Mouse (Mus musculus) C2C12 (cell line): ENCODE results near the gene Gm38655. TPM values are rescaled to one million over a fixed set of nuclear protein-coding genes. Genes with fewer than 3 reads are reported as not detected.

ENCODE experiments used
- H3K27me3 ChIP-seq: one replicate; pipeline ENCODE4 v1.6.1; 2011; ENCODE audit not compliant: control insufficient read depth, insufficient read depth, insufficient read length
- H3K36me3 ChIP-seq: one replicate; pipeline ENCODE4 v1.6.1; 2011; ENCODE audit not compliant: control insufficient read depth, insufficient read depth
- H3K4me3 ChIP-seq: one replicate; pipeline ENCODE4 v1.5.1; 2011; ENCODE audit warnings: mild to moderate bottlenecking, control low read depth; ENCODE audit not compliant: poor library complexity, insufficient read depth, severe bottlenecking
- H3K79me2 ChIP-seq: one replicate; pipeline ENCODE4 v1.6.1; 2011; ENCODE audit not compliant: control insufficient read depth, insufficient read depth
- H3K79me3 ChIP-seq: one replicate; pipeline ENCODE4 v1.6.1; 2011; ENCODE audit warnings: low read depth, control low read depth
- H3ac ChIP-seq: one replicate; pipeline ENCODE3; 2011; ENCODE audit warnings: low read depth; ENCODE audit not compliant: control insufficient read depth, insufficient read length
- CEBPB ChIP-seq: IDR thresholded peaks from one replicate; pipeline ENCODE4 v1.6.1; 2011; ENCODE audit warnings: low read depth, mild to moderate bottlenecking, control low read depth, moderate library complexity
- CTCF ChIP-seq: IDR thresholded peaks from one replicate; pipeline ENCODE4 v1.5.1; 2011; ENCODE audit not compliant: control insufficient read depth, insufficient read depth, insufficient read length
- FOSL1 ChIP-seq: IDR thresholded peaks from one replicate; pipeline ENCODE4 v1.8.0; 2011; ENCODE audit warnings: mild to moderate bottlenecking, low read length; ENCODE audit not compliant: poor library complexity, insufficient read depth, severe bottlenecking
- MAX ChIP-seq: IDR thresholded peaks from one replicate; pipeline ENCODE4 v1.6.1; 2011; ENCODE audit warnings: mild to moderate bottlenecking, control low read depth
- MYOD1 ChIP-seq: IDR thresholded peaks from one replicate; pipeline ENCODE4 v1.6.1; 2011; ENCODE audit warnings: low read depth; ENCODE audit not compliant: control insufficient read depth, insufficient read length
- MYOG ChIP-seq: IDR thresholded peaks from one replicate; pipeline ENCODE4 v1.6.1; 2011; ENCODE audit not compliant: control insufficient read depth, insufficient read length; ENCODE audit errors: extremely low read depth
- USF1 ChIP-seq: IDR thresholded peaks from one replicate; pipeline ENCODE4 v1.6.1; 2011; ENCODE audit warnings: low read depth, mild to moderate bottlenecking, control low read depth, moderate library complexity
- polyA plus RNA-seq: library from polyadenylated mRNA; unstranded; fragments of >200 nt; fragmentation: generic; extraction: Trizol; gene quantifications from one replicate; pipeline ENCODE4 v1.2.1, GENCODE M21; 2012; ENCODE audit warnings: missing spikeins

Gene Gm38655
- polyA plus RNA-seq, 1 experiment, result not detected

DNA sequence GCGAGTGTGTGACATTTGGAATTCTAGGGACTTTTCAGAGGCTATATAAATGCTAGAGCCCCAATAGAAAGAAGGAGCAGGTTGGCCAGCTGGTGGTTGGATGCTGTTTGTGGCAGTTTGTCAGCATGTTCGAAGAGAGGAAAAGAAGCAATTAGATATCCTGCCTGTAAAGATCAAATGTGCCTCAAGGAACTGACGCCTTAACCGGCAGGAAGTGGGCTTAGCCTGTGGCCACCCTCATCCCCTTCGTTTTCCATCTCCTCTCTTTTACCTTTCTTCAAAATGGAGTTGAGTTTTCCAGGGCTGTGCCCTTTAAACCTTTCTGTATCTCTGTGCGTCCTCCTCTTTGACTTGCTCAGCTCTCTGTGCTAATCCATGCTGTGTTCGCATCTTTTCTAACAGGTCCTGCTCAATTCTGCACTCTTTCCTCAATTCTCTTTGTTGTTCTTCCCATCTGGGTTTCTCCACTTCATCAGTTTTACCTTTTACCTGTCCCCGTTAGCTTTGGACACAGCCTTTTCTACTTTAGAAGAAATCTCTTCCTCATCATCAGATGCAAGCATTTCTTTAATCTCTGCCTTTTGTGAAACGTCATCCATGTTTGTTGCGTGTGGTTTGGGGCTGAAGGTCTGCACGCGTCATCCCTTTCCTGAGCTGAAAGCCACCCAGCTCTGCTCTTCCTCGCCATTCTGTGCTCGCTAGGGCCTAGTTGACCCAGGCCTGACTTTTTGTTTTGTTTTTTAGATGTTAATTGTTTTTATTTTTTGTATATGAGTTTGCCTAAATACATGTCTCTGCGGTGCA lies 44.4 kb upstream of the Gm38655 start:
- TF ChIP-seq FOSL1, result no peak
- TF ChIP-seq CEBPB, result no peak
- no peak for TF ChIP-seq MYOG
- no peak for TF ChIP-seq USF1
- no peak for TF ChIP-seq MAX
- TF ChIP-seq MYOD1, result no peak
- TF ChIP-seq CTCF, result no peak
- H3ac ChIP-seq, result no peak overlapping the region
- no peaks in the 10 kb centered on the region for H3K79me3 ChIP-seq
- H3K79me2 ChIP-seq, result no peaks in the 10 kb centered on the region
- no peaks in the 10 kb centered on the region for H3K27me3 ChIP-seq
- peaks cover 12% of the 10 kb centered on the region for H3K36me3 ChIP-seq
- H3K4me3 ChIP-seq, result no peak overlapping the region

DNA sequence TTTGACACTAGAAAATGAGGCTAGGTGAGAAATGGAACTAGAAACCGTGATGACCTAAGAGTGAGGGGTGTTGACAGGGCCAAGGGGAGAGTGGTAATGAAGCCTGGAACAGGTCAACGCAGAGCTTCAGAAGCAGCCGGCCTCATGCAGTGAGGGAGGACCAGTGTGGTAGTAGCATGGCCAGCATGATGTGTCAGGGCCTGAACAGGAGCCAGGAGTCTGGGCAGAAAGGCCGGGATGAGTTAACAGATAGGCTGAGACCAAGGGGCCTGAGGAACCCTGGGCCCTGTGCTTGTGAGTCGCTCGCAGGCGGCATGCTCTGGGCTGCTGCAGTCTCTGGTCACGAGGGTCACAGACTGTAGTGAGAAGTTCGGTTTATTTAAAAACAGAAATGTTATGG lies 43.7 kb upstream of the Gm38655 start:
- TF ChIP-seq MYOD1 (no peak), MYOG (no peak), CEBPB (no peak), MAX (no peak), USF1 (no peak), FOSL1 (no peak), CTCF (no peak)
- Histone ChIP-seq H3K79me2 (no peaks in the 10 kb centered on the region), H3K36me3 (peaks cover 19% of the 10 kb centered on the region), H3K27me3 (no peaks in the 10 kb centered on the region), H3K79me3 (no peaks in the 10 kb centered on the region), H3ac (no peak overlapping the region), H3K4me3 (no peak overlapping the region)

DNA sequence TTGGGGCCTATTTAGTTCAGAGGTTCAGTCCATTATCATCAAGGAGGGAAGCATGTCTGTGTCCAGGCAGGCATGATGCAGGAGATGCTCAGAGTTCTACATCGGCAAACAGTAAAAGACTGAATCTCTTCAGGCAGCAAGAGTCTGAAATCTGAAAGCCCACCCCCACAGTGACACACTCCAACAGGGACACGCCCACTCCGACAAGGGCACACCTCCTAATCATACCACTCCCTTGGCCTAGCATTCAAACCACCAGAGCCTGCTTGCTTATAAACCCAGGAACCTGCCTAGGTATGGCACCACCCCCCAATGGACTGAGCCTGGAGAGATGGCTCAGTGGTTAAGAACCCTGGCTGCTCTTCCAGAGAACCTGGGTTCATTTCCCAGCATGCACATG lies 40.2 kb upstream of the Gm38655 start:
- Histone ChIP-seq H3K79me2 (no peaks in the 10 kb centered on the region), H3K27me3 (no peaks in the 10 kb centered on the region), H3K4me3 (no peak overlapping the region), H3K36me3 (peaks cover 29% of the 10 kb centered on the region), H3ac (no peak overlapping the region), H3K79me3 (no peaks in the 10 kb centered on the region)
- TF ChIP-seq MYOD1 (no peak), CTCF (no peak), MYOG (no peak)

DNA sequence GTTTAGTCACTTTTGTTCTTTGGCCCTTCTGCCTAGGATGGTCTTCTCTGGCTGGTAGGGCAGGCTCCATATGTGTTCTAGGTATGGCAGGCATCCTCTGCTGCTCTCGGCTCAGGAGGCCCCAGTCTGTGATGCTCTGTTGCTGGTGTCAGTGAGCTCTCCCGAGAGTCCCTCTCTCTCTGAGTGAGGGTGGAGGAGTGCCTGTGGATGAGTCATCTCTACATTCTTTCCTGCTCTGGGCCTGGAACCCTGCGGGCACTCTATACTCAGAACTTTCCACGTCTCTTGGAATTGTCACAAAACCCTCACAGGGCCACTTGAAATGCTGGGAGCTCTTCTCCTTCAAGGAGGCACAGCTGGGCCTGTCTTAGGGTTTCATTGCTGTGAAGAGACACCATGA lies 36.4 kb upstream of the Gm38655 start:
- Histone ChIP-seq H3ac (peak overlapping the region; percentile 6), H3K4me3 (no peak overlapping the region), H3K79me3 (no peaks in the 10 kb centered on the region)

DNA sequence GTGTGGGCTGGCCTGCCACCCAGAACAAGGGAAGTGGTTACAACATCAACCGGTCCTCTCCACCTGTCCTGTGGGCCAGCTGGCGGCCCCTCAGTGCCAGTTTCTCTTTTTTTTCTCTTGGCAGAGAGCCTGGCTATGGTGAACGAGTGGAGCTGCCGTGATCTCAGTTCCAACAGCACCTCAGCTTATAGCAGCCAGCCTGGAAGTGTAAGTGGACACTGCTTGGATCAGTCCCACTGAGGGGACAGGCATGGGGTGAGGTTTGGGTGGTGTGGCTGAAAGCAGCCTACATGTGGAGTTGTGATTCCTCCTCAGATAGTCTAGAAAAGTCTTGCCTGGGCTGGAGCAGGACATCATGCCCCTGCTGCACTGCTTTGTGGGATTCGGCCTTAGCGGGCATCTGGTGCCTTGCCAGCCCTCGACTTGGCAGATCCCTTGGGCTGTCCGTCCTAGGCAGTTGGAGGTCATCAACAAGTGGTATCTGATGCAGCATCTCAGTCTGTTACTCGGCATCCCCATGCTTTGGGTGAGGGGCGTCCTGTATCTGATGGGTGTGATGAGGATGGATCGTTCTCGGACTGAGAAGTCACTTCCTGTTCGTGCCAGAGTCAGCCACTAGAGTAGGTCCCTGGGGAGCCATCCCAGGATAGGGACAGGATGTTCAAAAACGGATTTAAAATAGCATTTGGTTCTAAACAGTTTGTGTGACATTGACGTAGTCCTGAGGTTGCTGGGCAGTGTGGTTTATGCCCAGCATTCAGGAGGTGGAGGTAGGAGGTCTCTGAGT lies 35.6 kb upstream of the Gm38655 start:
- Histone ChIP-seq H3ac (no peak overlapping the region), H3K4me3 (no peak overlapping the region), H3K79me2 (no peaks in the 10 kb centered on the region), H3K27me3 (no peaks in the 10 kb centered on the region), H3K36me3 (peaks cover 39% of the 10 kb centered on the region), H3K79me3 (no peaks in the 10 kb centered on the region)
- TF ChIP-seq CEBPB, result no peak
- TF ChIP-seq MYOG, result no peak
- no peak for TF ChIP-seq USF1
- TF ChIP-seq FOSL1, result no peak
- no peak for TF ChIP-seq MAX
- TF ChIP-seq MYOD1, result no peak
- TF ChIP-seq CTCF, result no peak

More for the DNA sequence above, 36.4 kb upstream of the Gm38655 start:
- Histone ChIP-seq H3K79me2 (no peaks in the 10 kb centered on the region), H3K27me3 (no peaks in the 10 kb centered on the region), H3K36me3 (peaks cover 40% of the 10 kb centered on the region)
- TF ChIP-seq MYOG (no peak), MAX (peak; percentile 53)
